Mouse (Mus musculus) forebrain, embryonic 14.5 days (tissue): ENCODE measurements around the gene Gm773. TPM values are rescaled to one million over a fixed set of nuclear protein-coding genes. Genes with fewer than 3 reads are reported as not detected.
"Not testable (repeated sequence)": the region's sequence is repeated elsewhere in the genome, so short reads cannot be mapped to it uniquely, and the experiment has no call there.

Experiments used
- ATAC-seq: fragments of 200-750 bp; cut with Nextera tagmentation; 2 replicates; pipeline ENCODE4 v1.8.0; 2017; ENCODE audit warnings: mild to moderate bottlenecking, moderate library complexity
- DNase-seq: peaks from one replicate; pipeline ENCODE4 v3.0.0-alpha.2; 2015; ENCODE audit warnings: low spot score
- H3K27ac ChIP-seq: fragments of 300-500 bp; sonication (generic); 2 replicates; pipeline ENCODE4 v1.5.1; 2014; ENCODE audit warnings: low read depth, mild to moderate bottlenecking, control low read depth, low read length, moderate library complexity
- H3K27me3 ChIP-seq: fragments of 300-500 bp; sonication (generic); replicated peaks from 2 replicates; pipeline ENCODE4 v1.6.1; 2014; ENCODE audit warnings: low read length, control low read depth, mixed read lengths; ENCODE audit not compliant: control insufficient read depth, insufficient read depth
- H3K36me3 ChIP-seq: fragments of 300-500 bp; sonication (generic); 2 replicates; pipeline ENCODE4 v1.6.1; 2014; ENCODE audit warnings: low read length, control low read depth; ENCODE audit not compliant: control insufficient read depth, insufficient read depth
- H3K4me1 ChIP-seq: fragments of 300-500 bp; sonication (generic); 2 replicates; pipeline ENCODE4 v1.6.1; 2014; ENCODE audit warnings: antibody characterized with exemption, low read length, control low read depth; ENCODE audit not compliant: control insufficient read depth, insufficient read depth
- H3K4me2 ChIP-seq: fragments of 300-500 bp; sonication (generic); 2 replicates; pipeline ENCODE4 v1.6.1; 2014; ENCODE audit warnings: mild to moderate bottlenecking, control low read depth, low read length
- H3K4me3 ChIP-seq: fragments of 300-500 bp; sonication (generic); 2 replicates; pipeline ENCODE4 v1.5.1; 2014; ENCODE audit warnings: low read depth, low read length, control low read depth
- H3K9ac ChIP-seq: fragments of 300-500 bp; sonication (generic); 2 replicates; pipeline ENCODE4 v1.6.1; 2014; ENCODE audit warnings: mild to moderate bottlenecking, low read length, control low read depth, moderate library complexity
- H3K9me3 ChIP-seq: fragments of 300-500 bp; sonication (generic); replicated peaks from 2 replicates; pipeline ENCODE4 v1.6.1; 2016; ENCODE audit warnings: low read length, control low read depth, mixed read lengths; ENCODE audit not compliant: control insufficient read depth
- WGBS: fragments of 180-500 bp; shearing (Covaris S2); extraction: QIAGEN DNeasy Blood & Tissue Kit; methylation state at CpG from one replicate; pipeline ENCODE4 v1.1.7; 2014; 5-methylcytosine and 5-hydroxymethylcytosine counted together
- polyA plus RNA-seq: library from polyadenylated mRNA; unstranded; fragments of >200 nt; fragmentation: Nextera tagmentation; extraction: Ambion mirVana; gene quantifications from 2 replicates; pipeline ENCODE4 v1.2.1, GENCODE M21; 2014

Gm773 gene
- polyA plus RNA-seq = not detected in 2 replicates

DNA sequence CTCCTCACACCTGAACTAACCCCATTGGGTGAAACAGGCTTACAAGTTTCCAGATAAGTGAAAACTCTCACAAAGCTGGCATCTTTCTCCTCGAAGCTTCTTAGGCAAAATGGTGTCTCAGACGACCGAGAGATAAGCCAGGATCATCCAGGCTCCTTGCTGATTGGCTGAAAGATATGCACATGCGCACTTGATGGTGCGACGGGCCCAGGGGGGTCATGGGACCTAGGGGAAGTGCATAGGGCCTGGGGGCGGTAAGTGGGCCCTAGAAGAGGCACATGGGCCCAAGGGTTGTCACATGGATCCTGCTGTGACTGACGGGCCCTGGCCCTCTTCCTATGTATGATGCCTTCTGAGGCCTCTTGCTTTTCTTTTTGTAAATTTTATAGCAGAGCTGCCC, at the start of gene Gm773:
Gene Gm773, minus strand, starts transcription at position 111 of the 400 bp plus-strand sequence.
- Histone ChIP-seq H3K4me1 (no peaks in the 10 kb centered on the region), H3K9me3 (no peaks in the 10 kb centered on the region), H3K36me3 (no peaks in the 10 kb centered on the region), H3K4me3 (no peak within 1 kb of the TSS), H3K27ac (no peak within 1 kb of the TSS), H3K4me2 (no peak within 1 kb of the TSS), H3K27me3 (no peaks in the 10 kb centered on the region), H3K9ac (no peak within 1 kb of the TSS)
- ATAC-seq (no peak), DNase-seq (no peak)
- WGBS = 86% methylated on average over 8 of the region's 8 CpGs

DNA sequence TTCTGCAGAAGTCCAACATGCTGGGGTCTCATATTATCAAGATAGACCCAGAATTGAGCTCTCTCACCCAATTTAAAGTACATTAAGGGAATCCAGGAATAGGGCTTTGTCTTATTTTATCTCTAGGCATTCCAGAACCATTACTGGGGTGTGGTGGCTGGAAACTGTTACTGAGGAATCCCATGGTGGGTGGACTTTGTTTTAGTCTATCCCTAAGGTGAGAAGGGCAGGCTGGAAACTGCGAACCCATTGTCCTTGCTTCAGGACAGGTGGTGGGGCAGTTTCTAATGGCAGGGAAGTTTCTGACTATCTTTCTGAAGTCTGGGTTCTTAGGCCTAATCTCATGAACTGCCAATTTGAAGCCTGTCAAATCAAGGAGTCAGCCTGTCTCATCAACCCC, 26.2 kb downstream of the Gm773 start:
- not testable (repeated sequence) for H3K4me3 ChIP-seq, H3K27me3 ChIP-seq, H3K27ac ChIP-seq, H3K36me3 ChIP-seq, DNase-seq, ATAC-seq, H3K9ac ChIP-seq, H3K4me2 ChIP-seq, H3K4me1 ChIP-seq, H3K9me3 ChIP-seq
- WGBS = no CpG with 5 or more reads among the region's 1 CpGs

DNA sequence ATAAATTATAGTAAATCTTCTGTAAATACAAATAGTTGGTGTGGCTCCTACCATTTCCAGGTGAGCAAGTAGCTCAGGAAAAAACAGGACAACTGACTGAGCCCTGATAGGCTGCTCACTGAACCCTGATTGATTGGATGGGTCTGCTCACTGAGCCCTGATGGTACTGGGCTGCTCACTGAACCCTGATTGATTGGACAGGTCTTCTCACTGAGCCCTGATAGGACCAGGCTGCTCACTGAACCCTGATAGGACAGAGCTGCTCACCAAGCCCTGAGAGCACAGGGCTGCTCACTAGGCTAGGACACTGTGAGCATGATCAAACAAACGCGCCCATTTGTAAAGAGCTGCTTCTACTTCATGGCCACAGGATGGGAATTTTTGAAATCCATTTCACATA, 61.3 kb downstream of the Gm773 start:
- Histone ChIP-seq H3K27ac (no peak overlapping the region), H3K4me3 (no peak overlapping the region), H3K9me3 (no peaks in the 10 kb centered on the region), H3K4me2 (no peak overlapping the region), H3K36me3 (no peaks in the 10 kb centered on the region), H3K9ac (no peak overlapping the region), H3K4me1 (no peaks in the 10 kb centered on the region), H3K27me3 (no peaks in the 10 kb centered on the region)
- 93% methylated on average over 2 of the region's 2 CpGs for WGBS
- ATAC-seq (no peak), DNase-seq (no peak)

Other genes starting within 250 kb of the Gm773 start
- 0.31 and 0.39 TPM in 2 replicates for gene 3830403N18Rik, start 76.3 kb downstream of the Gm773 start, polyA plus RNA-seq
- 3.6 and 5.5 TPM in 2 replicates for gene Zfp449, start 133.5 kb upstream of the Gm773 start, polyA plus RNA-seq
- 9.7 and 12.9 TPM in 2 replicates for gene Smim10l2a, start 161.7 kb upstream of the Gm773 start, polyA plus RNA-seq
- 2.3 and 3.1 TPM in 2 replicates for gene Gm2174, start 235.1 kb upstream of the Gm773 start, polyA plus RNA-seq
- 16.3 and 17.1 TPM in 2 replicates for gene Ints6l, start 242.0 kb upstream of the Gm773 start, polyA plus RNA-seq